Mouse (Mus musculus): ENCODE results near the gene Irf2bp2.

Gene Irf2bp2

DNA sequence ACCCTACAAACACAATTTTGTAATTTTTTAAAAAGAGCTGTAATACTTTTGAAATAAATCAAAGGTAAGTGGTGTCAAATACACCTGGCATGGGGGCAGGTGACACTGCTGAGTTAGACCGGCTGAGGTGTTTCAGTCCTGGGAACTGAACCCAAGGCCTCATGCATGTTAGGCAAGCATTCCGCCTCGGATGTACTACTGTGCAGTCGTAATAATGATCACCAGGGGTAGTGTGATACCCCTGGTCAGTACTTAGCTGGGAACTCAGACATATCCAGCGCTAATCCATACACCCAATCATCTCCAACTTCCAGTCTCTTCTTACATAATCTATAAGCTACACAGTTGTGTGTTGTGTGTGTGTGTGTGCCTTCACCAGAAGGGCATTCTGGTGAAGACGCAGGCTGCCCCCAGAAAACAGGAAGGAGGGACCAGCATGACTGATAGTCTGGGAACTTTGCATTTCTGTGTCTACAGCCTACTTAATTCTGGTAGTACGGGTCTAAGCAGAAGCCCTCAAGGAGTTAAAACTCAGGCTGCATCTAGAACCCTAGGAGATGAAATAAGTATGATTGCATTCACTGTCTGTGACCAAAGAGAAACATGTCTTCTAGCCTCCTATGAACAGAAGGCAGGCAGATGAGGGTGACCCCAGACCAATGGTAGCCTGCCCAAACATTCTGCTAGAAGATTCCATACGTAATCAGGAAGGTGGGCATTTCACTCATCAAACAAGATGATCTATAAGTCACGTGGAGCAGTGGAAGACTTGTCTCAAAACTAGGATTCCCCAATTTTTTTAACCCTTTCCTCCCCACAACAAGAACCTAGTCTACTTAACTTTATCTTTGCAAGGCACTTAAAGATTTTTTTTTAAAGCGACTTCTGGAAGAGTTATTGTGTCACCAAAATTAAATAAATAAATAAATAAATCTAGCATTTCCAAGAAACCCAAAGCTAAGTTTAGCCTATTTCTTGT is 6.9 kb downstream of the Irf2bp2 start:
- DNase-seq (ENCODE audit: low spot score in 2 of 2) = no peak

- no peak for DNase-seq (ENCODE audit: low spot score in 2 of 2)
These were observed 7.7 kb downstream of the Irf2bp2 start for GRCm38 (mm10) chr8:126586101-126586500.

- DNase-seq (ENCODE audit: low spot score in 2 of 2) = no peak
These were observed 8.2 kb downstream of the Irf2bp2 start for GRCm38 (mm10) chr8:126585561-126586031.

GRCm38 (mm10) chr8:126584844-126585231 is 8.9 kb downstream of the Irf2bp2 start:
- no peak for DNase-seq (ENCODE audit: low spot score in 2 of 2)

DNA sequence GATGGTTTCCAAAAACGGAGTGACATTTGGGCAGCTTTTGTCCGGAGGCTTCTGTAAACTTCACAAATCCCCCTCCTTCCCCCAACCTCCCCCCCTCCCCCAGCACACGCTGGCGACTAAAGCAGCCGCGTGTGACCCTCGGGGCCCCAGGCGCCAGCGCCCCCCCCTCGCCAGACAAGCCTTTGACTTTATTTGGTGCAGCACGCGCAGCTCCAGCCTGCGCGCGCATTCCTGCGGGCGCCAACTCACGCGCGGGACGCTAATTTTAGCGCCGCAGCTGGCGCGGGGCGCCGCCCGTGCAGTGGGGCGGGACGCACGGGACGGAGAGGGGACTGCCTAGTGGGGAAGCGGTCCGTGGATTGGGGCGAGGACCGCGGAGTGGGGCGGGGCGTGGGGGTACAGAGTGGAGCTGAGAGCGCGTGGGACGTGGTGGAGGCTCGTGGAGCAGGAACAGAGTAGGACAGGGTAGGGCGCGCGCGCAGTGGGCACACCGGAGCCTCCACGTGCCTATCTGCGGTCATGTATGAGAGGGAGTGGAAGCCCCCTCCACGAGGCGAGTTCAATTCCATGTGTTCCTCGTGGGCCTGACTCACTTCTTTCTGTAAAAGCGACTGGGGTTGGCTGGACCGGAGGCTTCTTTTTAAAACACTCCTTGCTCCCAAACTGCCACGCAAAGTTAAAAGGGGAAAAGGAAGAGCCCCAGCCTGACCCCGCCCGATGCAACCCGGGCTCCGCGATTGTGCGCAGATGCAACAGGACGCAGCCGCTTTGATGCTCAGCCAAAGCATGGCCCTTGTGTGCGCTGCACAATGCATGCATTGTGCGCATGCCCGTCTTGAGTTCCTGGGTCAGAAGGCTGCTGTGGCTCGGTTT is 9.6 kb downstream of the Irf2bp2 start:
- DNase-seq (ENCODE audit: low spot score in 2 of 2) = peak; percentile 73 to 79

GRCm38 (mm10) chr8:126583534-126583933 is 10.3 kb downstream of the Irf2bp2 start:
- DNase-seq (ENCODE audit: low spot score in 2 of 2) = peak in 1 of 2 experiments; percentile 17

- DNase-seq (ENCODE audit: low spot score in 2 of 2) = peak in 1 of 2 experiments; percentile 11
These were observed 10.8 kb downstream of the Irf2bp2 start for GRCm38 (mm10) chr8:126583018-126583417.

- peak in 1 of 2 experiments; percentile 52 for DNase-seq (ENCODE audit: low spot score in 2 of 2)
These were observed 11.3 kb downstream of the Irf2bp2 start for GRCm38 (mm10) chr8:126582509-126582908.

DNA sequence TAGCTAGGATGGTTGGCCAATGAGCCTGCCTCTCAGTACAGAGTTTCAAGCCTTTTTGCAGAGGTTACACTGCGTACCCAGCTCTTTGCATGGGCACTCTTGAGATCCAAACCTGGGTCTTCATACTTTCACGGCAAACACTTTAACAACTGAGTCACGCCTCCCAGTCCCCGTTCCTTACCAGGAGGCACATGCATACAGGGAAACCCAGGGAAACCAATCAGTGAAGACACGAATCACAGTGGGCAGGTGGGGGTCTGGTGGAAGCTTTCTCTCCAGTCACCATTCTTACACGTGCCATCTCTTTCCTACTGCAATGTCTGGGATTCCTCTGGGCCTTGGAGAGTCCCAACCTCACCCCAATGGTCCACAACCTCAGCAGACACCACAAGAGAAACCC is 12.1 kb downstream of the Irf2bp2 start:
- DNase-seq (ENCODE audit: low spot score in 2 of 2) = no peak

- no peak for DNase-seq (ENCODE audit: low spot score in 2 of 2)
These were observed 13.0 kb downstream of the Irf2bp2 start for GRCm38 (mm10) chr8:126580826-126581225.

DNA sequence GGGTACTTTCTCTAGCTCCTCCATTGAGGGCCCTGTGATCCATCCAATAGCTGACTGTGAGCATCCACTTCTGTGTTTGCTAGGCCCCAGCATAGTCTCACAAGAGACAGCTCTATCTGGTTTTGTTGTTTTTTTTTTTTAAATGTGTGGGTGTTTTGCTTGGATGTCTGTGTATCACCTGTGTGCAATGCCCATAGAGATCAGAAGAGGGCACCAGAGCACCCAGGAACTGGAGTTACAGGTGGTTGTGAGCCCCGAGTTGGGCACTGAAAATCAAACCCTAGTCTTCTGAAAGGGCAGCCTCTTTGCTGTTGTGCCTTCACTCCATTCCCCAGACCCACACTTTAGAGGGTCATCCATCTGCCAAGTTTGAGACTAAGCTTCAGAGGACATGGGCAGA is 13.7 kb downstream of the Irf2bp2 start:
- no peak for DNase-seq (ENCODE audit: low spot score in 2 of 2)

- DNase-seq (ENCODE audit: low spot score in 2 of 2) = no peak
These were observed 15.1 kb downstream of the Irf2bp2 start for GRCm38 (mm10) chr8:126578641-126579040.

GRCm38 (mm10) chr8:126576919-126577318 is 16.9 kb downstream of the Irf2bp2 start:
- DNase-seq (ENCODE audit: low spot score in 2 of 2) = no peak

DNA sequence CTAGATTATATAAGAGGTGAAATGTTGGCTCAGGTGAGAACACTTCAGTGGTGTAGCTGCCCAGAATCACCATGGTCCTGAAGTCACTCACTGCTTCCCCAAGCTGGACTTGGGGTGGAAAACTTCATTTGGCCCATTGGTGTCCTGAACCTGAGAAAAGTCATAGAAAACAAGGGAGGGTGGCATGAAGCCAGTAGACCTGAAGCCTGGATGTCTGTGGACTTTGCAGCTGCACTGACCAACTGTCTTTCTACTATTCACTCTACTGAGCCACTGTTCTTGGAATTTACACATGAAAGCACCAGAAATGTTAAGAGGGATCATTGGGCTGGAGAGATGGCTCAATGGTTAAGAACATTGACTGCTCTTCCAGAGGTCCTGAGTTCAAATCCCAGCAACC is 17.7 kb downstream of the Irf2bp2 start:
- DNase-seq (ENCODE audit: low spot score in 2 of 2) = no peak

- no peak for DNase-seq (ENCODE audit: low spot score in 2 of 2)
These were observed 18.7 kb downstream of the Irf2bp2 start for GRCm38 (mm10) chr8:126574882-126575637.

DNA sequence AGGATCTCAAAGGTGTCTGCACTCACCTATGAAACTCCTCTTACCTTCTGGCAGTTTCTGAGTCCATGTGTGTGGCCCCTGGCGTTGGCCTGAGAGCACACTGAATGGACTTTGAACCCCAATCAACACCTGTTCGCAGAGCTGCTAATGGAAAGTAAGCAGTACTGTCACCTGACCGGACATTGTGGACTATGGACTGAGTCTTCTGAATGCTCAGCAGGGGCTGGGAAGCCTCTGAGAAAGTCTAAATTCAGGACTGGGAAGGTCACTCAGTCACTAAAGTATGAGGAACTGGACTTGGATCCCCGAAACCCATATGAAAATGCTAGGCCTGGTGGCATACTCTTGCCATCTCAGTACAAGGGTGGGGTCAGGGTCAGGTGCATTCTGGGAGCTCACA is 19.9 kb downstream of the Irf2bp2 start:
- DNase-seq (ENCODE audit: low spot score in 2 of 2) = no peak

GRCm38 (mm10) chr8:126573079-126573694 is 20.6 kb downstream of the Irf2bp2 start:
- no peak for DNase-seq (ENCODE audit: low spot score in 2 of 2)

DNA sequence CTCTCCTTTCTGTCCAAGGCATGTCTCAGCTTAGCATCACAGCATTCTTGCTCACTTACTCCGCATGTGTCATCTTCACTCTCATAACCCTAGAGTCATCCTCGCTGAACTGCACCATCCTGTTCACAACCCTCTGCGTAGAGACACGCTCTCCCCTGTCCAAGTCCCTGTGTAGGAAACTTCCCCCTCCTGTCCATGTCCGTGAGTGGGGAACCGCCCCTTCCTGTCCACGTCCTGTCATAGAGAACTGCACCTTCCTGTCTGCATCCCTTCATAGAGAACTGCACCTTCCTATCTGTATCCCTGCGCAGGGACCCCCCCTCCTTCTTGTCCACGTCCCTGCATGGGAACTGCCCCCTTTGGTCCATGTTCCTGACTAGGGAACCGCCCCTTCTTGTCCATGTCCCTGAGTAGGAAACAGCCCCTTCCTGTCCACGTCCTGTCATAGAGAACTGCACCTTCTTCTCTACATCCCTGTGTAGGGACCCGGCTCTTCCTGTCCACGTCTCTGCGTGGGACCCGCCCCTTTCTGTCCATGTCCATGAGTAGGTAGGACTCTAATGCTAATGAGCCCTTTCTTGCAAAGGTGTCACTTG is 22.6 kb downstream of the Irf2bp2 start:
- no peak for DNase-seq (ENCODE audit: low spot score in 2 of 2)

DNA sequence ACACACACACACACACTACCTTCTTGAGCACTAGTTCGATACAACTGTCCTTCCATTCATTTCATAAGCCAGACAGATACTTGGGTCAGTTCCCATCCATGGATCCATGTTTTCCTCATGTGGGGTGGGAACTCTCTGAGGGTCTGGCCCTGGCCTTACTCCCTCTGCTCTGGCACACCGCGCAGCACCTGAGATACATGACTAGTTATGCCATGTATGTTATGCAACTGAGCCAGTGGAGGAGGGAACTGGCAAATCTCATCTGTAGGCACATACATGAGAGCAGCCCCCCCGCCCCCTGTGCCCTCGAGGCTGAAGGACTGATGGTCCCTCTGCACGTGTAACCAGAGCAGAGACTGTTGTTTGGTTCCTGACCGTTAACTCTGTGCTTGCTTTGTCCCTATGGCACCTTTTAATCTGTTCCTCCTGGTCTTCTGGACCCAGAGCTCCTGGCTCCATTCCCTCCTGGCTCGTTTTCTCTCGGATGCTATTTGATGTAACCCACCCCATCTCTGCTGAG is 23.2 kb downstream of the Irf2bp2 start:
- no peak for DNase-seq (ENCODE audit: low spot score in 2 of 2)

- DNase-seq (ENCODE audit: low spot score in 2 of 2) = no peak
These were observed 23.7 kb downstream of the Irf2bp2 start for GRCm38 (mm10) chr8:126570046-126570445.
